Mouse (Mus musculus) embryo, embryonic 9.5 days (tissue): Measurements from ENCODE around the gene Acot4.
"Not testable (repeated sequence)": the region's sequence is repeated elsewhere in the genome, so short reads cannot be mapped to it uniquely, and the experiment has no call there.

Source experiments
- DNase-seq: peaks from one replicate; pipeline ENCODE4 v3.0.0-alpha.2; 2017; ENCODE audit errors: extremely low spot score

Acot4 gene

DNA sequence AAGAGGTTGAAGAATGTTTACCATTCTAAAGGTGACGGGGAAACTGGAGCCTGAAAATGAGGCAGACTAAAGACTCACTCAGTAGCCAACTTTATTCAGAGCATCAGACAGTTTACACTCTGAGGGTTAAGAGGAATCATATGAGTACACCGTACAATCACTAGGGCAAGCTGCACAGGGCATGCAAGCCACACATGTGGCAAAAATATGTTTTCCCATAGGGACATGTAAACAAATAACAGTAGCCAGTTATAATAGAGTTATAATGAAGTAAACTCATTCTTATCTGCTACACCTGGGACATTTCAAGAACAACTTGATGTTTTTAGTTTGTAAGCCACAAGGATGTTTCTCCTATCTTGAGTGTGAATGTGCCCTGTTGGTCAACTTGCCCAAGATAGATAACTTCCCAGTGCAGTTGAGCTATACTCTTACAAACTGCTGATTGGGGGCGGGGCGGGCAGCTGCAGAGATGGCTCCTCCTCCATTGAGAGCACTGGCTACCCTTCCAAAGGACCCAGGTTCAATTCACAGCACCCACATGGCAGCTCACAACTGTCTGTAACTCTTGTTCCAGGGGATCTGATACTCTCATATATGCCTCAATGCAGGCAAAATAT, 39.3 kb downstream of the Acot4 start:
- no peak for DNase-seq

- no peak for DNase-seq
Observed at GRCm38 (mm10) chr12:84083842-84084241, 45.7 kb downstream of the Acot4 start.

- no peak for DNase-seq
Observed at GRCm38 (mm10) chr12:84084581-84084980, 46.4 kb downstream of the Acot4 start.

- not testable (repeated sequence) for DNase-seq
Observed at GRCm38 (mm10) chr12:84094666-84095065, 56.5 kb downstream of the Acot4 start.
